Mouse (Mus musculus) limb, embryonic 12.5 days (tissue): Measurements from ENCODE around the gene Fbxl8. TPM values are rescaled to one million over a fixed set of nuclear protein-coding genes. Genes with fewer than 3 reads are reported as not detected.

Experiments
- microRNA counts: library from miRNA; unstranded; fragments of <30 nt; microRNA quantifications from one replicate; lab custom pipeline; 2017
- microRNA-seq: library from miRNA; unstranded; fragments of <30 nt; microRNA quantifications from one replicate; pipeline ENCODE4, GENCODE M21; 2017
- polyA plus RNA-seq: library from polyadenylated mRNA; unstranded; fragments of >200 nt; fragmentation: Nextera tagmentation; extraction: Ambion mirVana; gene quantifications from 2 replicates; pipeline ENCODE4 v1.2.1, GENCODE M21; 2016

Gene Fbxl8
- polyA plus RNA-seq, 1 experiment from 2014 or later = 1.9 TPM

MicroRNAs encoded within 50 kb of the gene (microRNA counts, 519-probe panel; counts per million panel counts)
- 1,273 counts per million, percentile 3 among the panel's probes with 10 or more counts for microRNA mmu-miR-328 (lab: Ali Mortazavi, UCI)

Small RNAs within 50 kb of the gene (microRNA-seq; reads per million reads assigned to microRNA genes)
- not detected for gene Gm27320
- 164 reads per million, percentile 58 among the genes with 10 or more reads in this experiment for gene Mir328

Other genes starting within 250 kb of the Fbxl8 start
- gene Ces3a, start 216.0 kb upstream of the Fbxl8 start, polyA plus RNA-seq = not detected in 2 replicates
- not detected in 2 replicates for gene Ces3b, start 180.9 kb upstream of the Fbxl8 start, polyA plus RNA-seq
- not detected in 2 replicates for gene Ces4a, start 132.8 kb upstream of the Fbxl8 start, polyA plus RNA-seq
- gene Cbfb, start 94.0 kb upstream of the Fbxl8 start, polyA plus RNA-seq = 108 and 109 TPM in 2 replicates
- gene D230025D16Rik, start 39.5 kb upstream of the Fbxl8 start, polyA plus RNA-seq = 25.9 and 27.2 TPM in 2 replicates
- gene B3gnt9, start 9.5 kb upstream of the Fbxl8 start, polyA plus RNA-seq = 5.9 and 6.8 TPM in 2 replicates
- 16.0 and 16.6 TPM in 2 replicates for gene Tradd, start within 50 bp of the Fbxl8 start, polyA plus RNA-seq
- gene Hsf4, start 5.2 kb downstream of the Fbxl8 start, polyA plus RNA-seq = 0.13 and 0.18 TPM in 2 replicates
- gene Nol3, start 11.5 kb downstream of the Fbxl8 start, polyA plus RNA-seq = 1.6 TPM in 2 replicates
- gene 4931428F04Rik, start 25.2 kb downstream of the Fbxl8 start, polyA plus RNA-seq = 15.6 and 19.6 TPM in 2 replicates
- gene Exoc3l, start 31.5 kb downstream of the Fbxl8 start, polyA plus RNA-seq = 10.0 and 10.2 TPM in 2 replicates
- gene E2f4, start 33.0 kb downstream of the Fbxl8 start, polyA plus RNA-seq = 75.6 and 91.3 TPM in 2 replicates
- 4.3 and 4.4 TPM in 2 replicates for gene Elmo3, start 41.0 kb downstream of the Fbxl8 start, polyA plus RNA-seq
- gene Lrrc29, start 61.6 kb downstream of the Fbxl8 start, polyA plus RNA-seq = 1.5 TPM in 2 replicates
- 95.6 and 109 TPM in 2 replicates for gene Tmem208, start 61.7 kb downstream of the Fbxl8 start, polyA plus RNA-seq
- gene Fhod1, start 83.3 kb downstream of the Fbxl8 start, polyA plus RNA-seq = 1.6 and 2.3 TPM in 2 replicates
- gene Slc9a5, start 84.2 kb downstream of the Fbxl8 start, polyA plus RNA-seq = 7.0 and 7.6 TPM in 2 replicates
- gene Plekhg4, start 108.6 kb downstream of the Fbxl8 start, polyA plus RNA-seq = 0.72 and 0.80 TPM in 2 replicates
- gene Kctd19, start 148.9 kb downstream of the Fbxl8 start, polyA plus RNA-seq = not detected in 2 replicates
- gene Lrrc36, start 148.9 kb downstream of the Fbxl8 start, polyA plus RNA-seq = 0.12 and 0.39 TPM in 2 replicates
- 25.3 and 28.9 TPM in 2 replicates for gene Tppp3, start 206.9 kb downstream of the Fbxl8 start, polyA plus RNA-seq
- gene Zdhhc1, start 232.3 kb downstream of the Fbxl8 start, polyA plus RNA-seq = 34.8 and 36.9 TPM in 2 replicates